Mouse (Mus musculus) forebrain, embryonic 11.5 days (tissue): Measurements from ENCODE around the gene Axin1. TPM values are rescaled to one million over a fixed set of nuclear protein-coding genes. Genes with fewer than 3 reads are reported as not detected.

Source experiments
- ATAC-seq: fragments of 200-750 bp; cut with Nextera tagmentation; replicated peaks from 2 replicates; pipeline ENCODE4 v1.8.0; 2017; ENCODE audit warnings: moderate TSS enrichment; ENCODE audit not compliant: low FRiP score
- DNase-seq: peaks from one replicate; pipeline ENCODE4 v3.0.0-alpha.2; 2017; ENCODE audit warnings: low spot score
- H3K27ac ChIP-seq: fragments of 300-500 bp; sonication (generic); 2 replicates; pipeline ENCODE4 v1.5.1; 2014; ENCODE audit warnings: low read depth, low read length
- H3K27me3 ChIP-seq: fragments of 300-500 bp; sonication (generic); 2 replicates; pipeline ENCODE4 v1.6.1; 2014; ENCODE audit warnings: mild to moderate bottlenecking, low read length, mixed read lengths; ENCODE audit not compliant: control insufficient read depth, insufficient read depth
- H3K36me3 ChIP-seq: fragments of 300-500 bp; sonication (generic); 2 replicates; pipeline ENCODE4 v1.6.1; 2014; ENCODE audit warnings: mild to moderate bottlenecking, low read length, moderate library complexity, mixed read lengths; ENCODE audit not compliant: control insufficient read depth, insufficient read depth
- H3K4me1 ChIP-seq: fragments of 300-500 bp; sonication (generic); replicated peaks from 2 replicates; pipeline ENCODE4 v1.6.1; 2014; ENCODE audit warnings: low read length, mixed read lengths; ENCODE audit not compliant: control insufficient read depth, insufficient read depth
- H3K4me2 ChIP-seq: fragments of 300-500 bp; sonication (generic); 2 replicates; pipeline ENCODE4 v1.6.1; 2014; ENCODE audit warnings: low read depth, mild to moderate bottlenecking, low read length, moderate library complexity, mixed read lengths; ENCODE audit not compliant: severe bottlenecking
- H3K4me3 ChIP-seq: fragments of 300-500 bp; sonication (generic); 2 replicates; pipeline ENCODE4 v1.5.1; 2014; ENCODE audit warnings: low read depth, low read length
- H3K9ac ChIP-seq: fragments of 300-500 bp; sonication (generic); 2 replicates; pipeline ENCODE4 v1.6.1; 2014; ENCODE audit warnings: low read length
- H3K9me3 ChIP-seq: fragments of 300-500 bp; sonication (generic); 2 replicates; pipeline ENCODE4 v1.6.1; 2016; ENCODE audit warnings: low read length, mixed read lengths; ENCODE audit not compliant: control insufficient read depth
- WGBS: fragments of 180-500 bp; shearing (Covaris S2); extraction: QIAGEN DNeasy Blood & Tissue Kit; methylation state at CpG from one replicate; pipeline ENCODE4 v1.1.7; 2014; 5-methylcytosine and 5-hydroxymethylcytosine counted together
- polyA plus RNA-seq: library from polyadenylated mRNA; unstranded; fragments of >200 nt; fragmentation: Nextera tagmentation; extraction: Ambion mirVana; gene quantifications from 2 replicates; pipeline ENCODE4 v1.2.1, GENCODE M21; 2014

Axin1 gene
- polyA plus RNA-seq, 1 experiment from 2014 or later = 19.1 TPM

DNA sequence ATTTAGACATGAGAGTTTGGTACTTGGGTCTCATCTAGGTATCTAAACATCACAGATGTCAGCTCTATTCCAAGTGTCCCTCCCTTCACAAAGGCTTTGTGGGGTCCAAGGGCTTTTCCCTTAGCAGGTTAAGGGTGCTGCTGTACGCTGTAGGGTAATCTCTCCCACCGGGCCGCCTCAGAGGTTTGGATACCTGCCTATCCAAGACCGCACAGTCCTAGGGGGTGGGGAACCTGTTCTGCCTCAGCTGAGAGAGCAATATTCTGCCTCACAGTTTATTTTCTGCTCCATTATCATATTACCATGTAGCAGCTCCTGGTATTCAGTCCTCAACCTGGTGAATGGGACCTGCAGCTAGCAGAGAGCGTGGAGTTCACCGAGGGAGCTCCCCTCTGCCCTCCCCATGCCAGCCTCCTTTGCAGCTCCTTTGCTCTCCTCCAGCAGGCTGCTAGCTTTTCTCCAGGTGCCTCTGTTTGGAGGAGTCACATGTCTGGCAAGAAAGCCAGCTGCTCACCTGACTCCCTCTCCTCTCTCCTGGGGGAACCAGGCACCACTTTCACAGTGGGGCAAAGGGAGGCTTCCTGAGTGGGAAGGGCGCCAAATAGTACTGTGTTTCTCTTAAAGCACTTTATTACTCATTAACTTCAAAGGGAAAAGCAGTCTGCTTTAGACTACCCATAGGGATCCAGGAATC, 23.1 kb upstream of the Axin1 start:
- Histone ChIP-seq H3K36me3 (no peaks in the 10 kb centered on the region), H3K27ac (no peak overlapping the region), H3K9ac (no peak overlapping the region), H3K4me3 (no peak overlapping the region), H3K4me1 (peaks cover 8% of the 10 kb centered on the region), H3K4me2 (no peak overlapping the region), H3K9me3 (no peaks in the 10 kb centered on the region), H3K27me3 (peaks cover 27% of the 10 kb centered on the region)
- WGBS = 91% methylated on average over 7 of the region's 7 CpGs
- no peak for ATAC-seq
- DNase-seq = no peak

DNA sequence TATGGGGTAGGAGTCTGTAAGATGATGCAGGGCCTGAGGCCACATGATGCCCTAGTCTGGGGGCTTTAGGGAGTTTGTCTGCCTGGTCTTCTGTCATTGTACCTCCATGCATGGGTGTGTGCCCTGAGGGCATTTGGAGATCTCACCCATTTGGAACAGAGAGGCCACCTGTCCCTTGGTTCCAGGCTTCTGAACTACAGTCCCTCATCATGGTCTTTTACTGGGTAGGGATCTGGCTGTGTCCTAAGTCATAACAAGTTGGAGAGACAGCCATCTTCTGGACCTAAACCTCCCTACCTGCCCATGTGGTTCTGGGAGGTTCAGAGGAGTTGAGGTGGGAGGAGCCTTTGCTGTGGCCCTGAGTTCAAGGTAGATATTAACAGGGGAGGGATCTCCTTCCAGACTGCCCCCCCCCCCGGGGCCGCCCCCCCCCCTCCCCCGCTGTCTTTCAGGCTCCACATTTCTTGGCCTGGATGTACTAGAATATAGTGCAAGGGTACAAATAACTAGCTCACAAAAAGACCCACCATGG, 22.5 kb upstream of the Axin1 start:
- Histone ChIP-seq H3K27me3 (peaks cover 27% of the 10 kb centered on the region), H3K4me3 (no peak overlapping the region), H3K4me2 (no peak overlapping the region), H3K27ac (no peak overlapping the region), H3K4me1 (peaks cover 3% of the 10 kb centered on the region), H3K36me3 (no peaks in the 10 kb centered on the region), H3K9me3 (no peaks in the 10 kb centered on the region), H3K9ac (no peak overlapping the region)
- 54% methylated on average over 2 of the region's 3 CpGs for WGBS
- no peak for ATAC-seq
- no peak for DNase-seq

DNA sequence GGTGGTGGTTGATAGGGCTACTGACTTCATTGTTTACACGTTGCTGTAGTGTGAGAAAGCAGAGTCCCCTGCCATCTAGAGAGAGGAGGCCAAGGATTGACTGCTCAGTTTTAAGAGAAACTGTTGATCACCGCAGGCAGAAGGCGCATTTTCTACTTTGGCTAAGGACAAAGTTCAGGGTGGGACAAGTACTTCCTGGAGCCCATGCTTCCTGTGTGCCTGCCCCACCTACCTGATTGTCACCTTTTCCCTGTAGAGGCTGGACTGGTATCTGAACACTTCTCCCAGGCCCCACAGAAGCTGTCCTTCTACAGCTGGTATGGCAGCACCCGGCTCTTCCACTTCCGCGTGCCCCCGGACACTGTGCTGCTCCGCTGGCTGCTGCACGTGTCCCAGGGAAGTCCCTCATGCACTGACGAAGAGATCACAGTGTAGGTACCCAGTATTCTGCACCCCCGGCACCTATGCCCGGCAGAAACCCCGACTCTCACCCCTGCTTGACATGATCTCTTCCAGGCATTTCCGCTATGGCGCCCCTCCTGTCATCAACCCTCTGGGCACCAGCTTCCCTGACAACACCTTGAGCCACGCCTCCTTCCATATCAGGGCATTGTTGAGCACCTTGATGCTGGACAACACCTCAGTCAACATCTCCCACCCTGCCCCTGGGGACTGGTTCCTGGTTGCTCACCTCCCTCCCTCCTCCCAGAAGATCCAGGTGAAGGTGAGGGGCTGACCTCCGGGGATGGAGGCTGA, 21.8 kb upstream of the Axin1 start:
- no peaks in the 10 kb centered on the region for H3K36me3 ChIP-seq
- WGBS = 85% methylated on average over 17 of the region's 17 CpGs
- DNase-seq = no peak
- peaks cover 27% of the 10 kb centered on the region for H3K27me3 ChIP-seq
- no peak overlapping the region for H3K4me3 ChIP-seq
- no peaks in the 10 kb centered on the region for H3K9me3 ChIP-seq
- H3K4me2 ChIP-seq = no peak overlapping the region
- no peak overlapping the region for H3K9ac ChIP-seq
- H3K27ac ChIP-seq = no peak overlapping the region
- no peak for ATAC-seq
- no peaks in the 10 kb centered on the region for H3K4me1 ChIP-seq

DNA sequence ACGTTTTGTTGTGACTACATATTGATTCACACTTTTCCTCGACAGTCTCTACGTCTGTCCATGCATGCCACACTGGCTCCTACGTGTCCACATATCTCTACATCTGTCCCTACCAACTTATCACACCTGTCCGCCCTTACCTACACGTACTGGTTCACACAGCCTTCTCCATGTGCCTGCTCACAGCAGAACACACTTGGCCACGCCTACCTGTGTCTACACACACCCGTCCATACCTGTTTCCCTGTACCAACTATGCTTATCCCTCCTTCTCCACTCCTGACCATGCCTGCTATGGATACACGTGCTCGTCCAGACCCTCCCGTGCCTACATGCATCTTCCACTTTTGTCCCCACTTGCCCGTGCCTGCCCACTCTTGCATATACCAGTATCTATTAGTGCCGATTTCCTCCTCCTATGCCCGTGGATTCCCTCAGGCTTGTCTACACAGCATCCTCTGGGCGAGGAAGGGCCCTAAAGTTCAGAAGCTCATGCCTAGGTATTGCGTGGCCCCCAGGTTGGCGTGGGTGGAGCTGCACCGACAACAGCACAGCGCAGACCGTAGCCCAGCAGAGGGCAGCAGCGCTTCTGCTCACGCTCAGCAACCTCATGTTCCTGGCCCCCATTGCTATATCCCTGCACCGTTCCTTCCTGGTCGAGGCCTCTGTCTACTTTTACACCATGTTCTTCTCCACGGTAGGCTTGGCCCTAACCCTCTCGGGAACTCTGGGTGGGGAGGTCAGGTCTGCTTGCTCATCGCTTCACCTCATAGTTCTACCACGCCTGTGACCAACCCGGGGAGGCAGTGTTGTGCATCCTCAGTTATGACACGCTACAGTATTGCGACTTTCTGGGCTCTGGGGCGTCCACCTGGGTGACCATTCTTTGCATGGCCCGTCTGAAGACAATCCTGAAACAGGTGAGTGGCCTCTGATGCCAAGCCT, 18.4 kb upstream of the Axin1 start:
- peak; percentile 80 for DNase-seq
- ATAC-seq = no peak
- Histone ChIP-seq H3K36me3 (no peaks in the 10 kb centered on the region), H3K9ac (no peak overlapping the region), H3K27me3 (peaks cover 8% of the 10 kb centered on the region), H3K9me3 (no peaks in the 10 kb centered on the region), H3K27ac (no peak overlapping the region), H3K4me1 (peaks cover 7% of the 10 kb centered on the region), H3K4me2 (no peak overlapping the region), H3K4me3 (no peak overlapping the region)
- 51% methylated on average over 33 of the region's 33 CpGs for WGBS

DNA sequence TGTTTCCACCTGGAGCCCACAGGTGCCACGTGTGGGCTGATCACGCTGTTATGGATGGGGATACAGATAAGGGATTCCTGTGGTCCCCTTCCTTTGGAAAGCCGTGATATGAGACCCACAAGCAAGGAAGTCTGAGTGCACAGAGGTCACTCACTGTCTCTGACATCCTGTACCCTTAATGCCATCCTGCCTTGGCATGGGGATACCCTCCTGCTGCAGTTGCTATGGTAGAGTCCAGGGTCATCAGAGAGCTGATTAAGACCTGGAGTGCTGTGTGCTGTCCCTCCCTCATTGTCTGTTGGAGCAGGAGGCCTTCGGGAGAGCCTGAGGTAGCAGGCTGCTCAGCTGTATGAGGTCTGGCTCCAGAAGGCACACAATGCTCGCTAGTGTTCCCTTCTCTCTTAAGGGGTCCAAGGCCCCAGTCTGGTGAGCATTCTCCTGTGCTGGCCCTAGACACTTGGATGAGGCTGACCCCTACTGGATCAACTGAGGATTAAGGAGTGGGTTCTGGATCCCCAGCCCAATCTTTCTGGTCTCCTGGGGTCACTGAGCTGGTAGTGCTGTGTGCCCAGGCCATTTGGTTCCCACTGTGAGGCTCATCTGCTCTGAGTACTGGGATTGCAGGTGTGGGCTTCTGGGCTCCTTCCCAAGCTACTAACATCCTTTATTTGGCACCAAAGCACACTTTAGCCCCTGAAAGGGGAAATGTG, 15.9 kb upstream of the Axin1 start:
- no peak overlapping the region for H3K4me3 ChIP-seq
- DNase-seq (no peak), ATAC-seq (no peak; the same call in 1 of the 2 replicates)
- peaks cover 7% of the 10 kb centered on the region for H3K4me1 ChIP-seq
- H3K36me3 ChIP-seq = peaks cover 4% of the 10 kb centered on the region; the same call in 1 of the 2 replicates
- no peak overlapping the region for H3K27ac ChIP-seq
- no peak overlapping the region for H3K4me2 ChIP-seq
- H3K27me3 ChIP-seq = no peaks in the 10 kb centered on the region
- WGBS = 55% methylated on average over 5 of the region's 5 CpGs
- H3K9me3 ChIP-seq = no peaks in the 10 kb centered on the region
- H3K9ac ChIP-seq = no peak overlapping the region

DNA sequence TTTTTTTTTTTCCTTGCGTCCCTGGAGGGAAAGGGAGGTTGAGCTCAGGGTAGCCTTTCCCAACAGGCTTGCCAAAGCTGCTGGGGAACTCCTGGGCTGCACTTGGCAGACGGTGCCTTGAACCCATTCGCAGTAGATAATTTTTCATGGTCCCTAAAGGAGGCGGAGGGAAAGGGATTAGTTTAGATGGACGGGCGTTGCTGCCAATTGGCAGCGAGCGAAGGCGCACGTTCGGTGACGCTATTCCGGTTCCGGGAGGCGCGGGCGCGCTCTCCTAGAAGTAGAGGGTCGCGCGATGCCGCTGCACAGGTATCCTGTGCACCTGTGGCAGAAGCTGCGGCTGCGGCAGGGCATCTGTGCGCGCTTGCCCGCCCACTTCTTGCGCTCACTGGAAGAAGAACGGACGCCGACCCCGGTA, 15.2 kb upstream of the Axin1 start, which contains the start of gene Mrpl28:
Gene Mrpl28 (plus strand): TSS at position 234 of the 418 bp plus-strand sequence.
- Histone ChIP-seq H3K4me2 (peak within 1 kb of the TSS; percentile 67), H3K36me3 (peaks cover 4% of the 10 kb centered on the region; the same call in 1 of the 2 replicates), H3K4me1 (peaks cover 7% of the 10 kb centered on the region), H3K9ac (peak within 1 kb of the TSS; percentile 73), H3K27me3 (no peaks in the 10 kb centered on the region), H3K27ac (no peak within 1 kb of the TSS), H3K9me3 (no peaks in the 10 kb centered on the region), H3K4me3 (peak within 1 kb of the TSS; percentile 79)
- WGBS = under 1% methylated on average over 32 of the region's 32 CpGs
- peak; percentile 94 for DNase-seq
- peak; percentile 90 for ATAC-seq

DNA sequence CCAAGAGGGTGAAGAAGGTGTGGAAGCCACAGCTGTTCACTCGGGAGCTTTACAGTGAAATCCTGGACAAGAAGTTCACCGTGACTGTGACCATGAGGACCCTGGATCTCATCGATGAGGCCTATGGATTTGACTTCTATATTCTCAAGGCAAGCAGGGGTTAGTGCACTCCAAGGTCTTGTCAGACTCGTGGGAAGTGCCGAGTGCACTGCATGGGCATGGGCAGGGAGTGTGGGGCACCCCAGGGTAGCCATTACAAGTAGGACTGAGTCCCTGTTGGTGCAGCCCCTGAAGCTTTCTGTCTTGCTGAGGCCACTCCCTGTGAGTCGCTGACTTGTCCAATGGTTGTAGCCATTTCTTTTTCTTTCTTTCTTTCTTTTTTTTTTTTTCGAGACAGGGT, 13.9 kb upstream of the Axin1 start:
- Histone ChIP-seq H3K4me3 (peak overlapping the region; percentile 79), H3K9ac (no peak overlapping the region), H3K9me3 (no peaks in the 10 kb centered on the region), H3K27ac (no peak overlapping the region), H3K4me2 (peak overlapping the region; percentile 67), H3K4me1 (peaks cover 7% of the 10 kb centered on the region), H3K36me3 (peaks cover 6% of the 10 kb centered on the region; the same call in 1 of the 2 replicates), H3K27me3 (no peaks in the 10 kb centered on the region)
- 95% methylated on average over 7 of the region's 7 CpGs for WGBS
- ATAC-seq (no peak), DNase-seq (no peak)
